Mouse (Mus musculus) adrenal gland, adult 18-20 months (tissue): ENCODE data around the gene Uhrf1bp1. TPM values are rescaled to one million over a fixed set of nuclear protein-coding genes. Genes with fewer than 3 reads are reported as not detected.

Source experiments
- DNase-seq, 2 experiments: peaks; one replicate each; pipeline ENCODE4 v3.0.0; 2021 to 2022; ENCODE audit warnings: low spot score in 2 of 2
- total RNA-seq, 2 experiments: library from RNA; stranded (reverse); gene quantifications; 1 replicate in 1 of 2; 2 replicates in 1 of 2; pipeline ENCODE4 v1.2.3; 2021

Gene Uhrf1bp1
- total RNA-seq, 2 experiments from 2014 or later = 19.7 to 33.5 TPM

GRCm38 (mm10) chr17:27946371-27946770 is 90.1 kb downstream of the Uhrf1bp1 start:
- no peak for DNase-seq

- DNase-seq = no peak
Observed at GRCm38 (mm10) chr17:27947155-27947554, 90.9 kb downstream of the Uhrf1bp1 start.

Other genes starting within 250 kb of the Uhrf1bp1 start
- gene Nudt3, start 232.9 kb upstream of the Uhrf1bp1 start, total RNA-seq = 100 to 1,000 TPM; 201 to 202 TPM
- gene RPS10-NUDT3, start 221.2 kb upstream of the Uhrf1bp1 start, total RNA-seq = not detected
- 100 to 1,000 TPM; 930 to 948 TPM for gene Rps10, start 219.8 kb upstream of the Uhrf1bp1 start, total RNA-seq
- gene Pacsin1, start 200.9 kb upstream of the Uhrf1bp1 start, total RNA-seq = 1 to 10 TPM; 4.9 TPM
- gene Spdef, start 127.5 kb upstream of the Uhrf1bp1 start, total RNA-seq = under 1 TPM in 1 of 2 experiments, not detected in 1; 0.27 TPM
- 100 to 1,000 TPM; 158 to 188 TPM for gene D17Wsu92e, start 35.8 kb upstream of the Uhrf1bp1 start, total RNA-seq
- gene Snrpc, start 18.3 kb upstream of the Uhrf1bp1 start, total RNA-seq = 10 to 100 TPM; 66.1 to 66.6 TPM
- gene Anks1, start 52.9 kb downstream of the Uhrf1bp1 start, total RNA-seq = 10 to 100 TPM; 23.6 to 29.1 TPM
- gene Taf11, start 53.4 kb downstream of the Uhrf1bp1 start, total RNA-seq = 10 to 100 TPM; 27.5 to 27.6 TPM
- not detected for gene Tcp11, start 224.2 kb downstream of the Uhrf1bp1 start, total RNA-seq